Mouse (Mus musculus) kidney, embryonic 16.5 days (tissue): ENCODE data around the gene Spag8. TPM values are rescaled to one million over a fixed set of nuclear protein-coding genes. Genes with fewer than 3 reads are reported as not detected.
A peak's percentile ranks its signal among the peaks of the same experiment; 100 is the strongest.

Source experiments
- ATAC-seq: fragments of 200-750 bp; cut with Nextera tagmentation; 2 replicates; pipeline ENCODE4 v1.8.0; 2017; ENCODE audit warnings: moderate TSS enrichment; ENCODE audit not compliant: low FRiP score, low TSS enrichment
- H3K27ac ChIP-seq: fragments of 300-500 bp; sonication (generic); 2 replicates; pipeline ENCODE4 v1.5.1; 2014; ENCODE audit warnings: low read length
- H3K27me3 ChIP-seq: fragments of 300-500 bp; sonication (generic); 2 replicates; pipeline ENCODE4 v1.6.1; 2014; ENCODE audit warnings: low read length, control low read depth, mixed read lengths; ENCODE audit not compliant: insufficient read depth
- H3K36me3 ChIP-seq: fragments of 300-500 bp; sonication (generic); 2 replicates; pipeline ENCODE4 v1.6.1; 2014; ENCODE audit warnings: low read length, control low read depth, mixed read lengths; ENCODE audit not compliant: insufficient read depth
- H3K4me1 ChIP-seq: fragments of 300-500 bp; sonication (generic); 2 replicates; pipeline ENCODE4 v1.6.1; 2014; ENCODE audit warnings: low read length, control low read depth, mixed read lengths; ENCODE audit not compliant: insufficient read depth
- H3K4me2 ChIP-seq: fragments of 300-500 bp; sonication (generic); replicated peaks from 2 replicates; pipeline ENCODE4 v1.6.1; 2014; ENCODE audit warnings: low read depth, low read length
- H3K4me3 ChIP-seq: fragments of 300-500 bp; sonication (generic); 2 replicates; pipeline ENCODE4 v1.5.1; 2014; ENCODE audit warnings: mild to moderate bottlenecking, low read length
- H3K9ac ChIP-seq: fragments of 300-500 bp; sonication (generic); replicated peaks from 2 replicates; pipeline ENCODE4 v1.6.1; 2014; ENCODE audit warnings: low read length
- H3K9me3 ChIP-seq: fragments of 300-500 bp; sonication (generic); 2 replicates; pipeline ENCODE4 v1.6.1; 2016; ENCODE audit warnings: low read length, control low read depth
- WGBS: fragments of 180-500 bp; shearing (Covaris S2); extraction: QIAGEN DNeasy Blood & Tissue Kit; methylation state at CpG from one replicate; pipeline ENCODE4 v1.1.7; 2014; 5-methylcytosine and 5-hydroxymethylcytosine counted together
- polyA plus RNA-seq: library from polyadenylated mRNA; unstranded; fragments of >200 nt; fragmentation: Nextera tagmentation; extraction: Ambion mirVana; gene quantifications from 2 replicates; pipeline ENCODE4 v1.2.1, GENCODE M21; 2015

The Spag8 gene
- polyA plus RNA-seq, 1 experiment from 2014 or later, result 1.4 TPM

DNA sequence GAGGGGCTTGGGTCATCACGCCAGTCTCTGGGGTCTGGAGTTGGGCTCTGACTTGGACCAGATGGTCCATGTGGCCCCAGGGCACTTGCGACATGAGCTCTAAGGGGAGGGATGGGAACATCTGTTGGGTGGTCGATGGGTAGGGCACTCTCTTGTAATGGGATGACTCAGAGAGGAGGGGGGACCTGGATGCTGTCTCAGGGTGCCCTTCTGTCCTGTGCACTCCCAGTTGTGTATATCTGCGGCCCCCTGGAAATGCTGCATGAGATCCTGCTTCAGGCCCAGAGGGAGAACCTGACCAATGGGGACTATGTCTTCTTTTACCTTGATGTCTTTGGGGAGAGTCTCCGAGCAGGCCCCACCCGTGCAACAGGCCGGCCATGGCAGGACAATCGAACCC is 20.1 kb downstream of the Spag8 start:
- peaks cover 22% of the 10 kb centered on the region for H3K4me1 ChIP-seq
- H3K9me3 ChIP-seq, result no peaks in the 10 kb centered on the region
- WGBS, result 71% methylated on average over 8 of the region's 8 CpGs
- H3K27ac ChIP-seq, result no peak overlapping the region
- no peak overlapping the region for H3K4me3 ChIP-seq
- H3K27me3 ChIP-seq, result no peaks in the 10 kb centered on the region
- no peaks in the 10 kb centered on the region for H3K36me3 ChIP-seq
- ATAC-seq, result no peak
- no peak overlapping the region for H3K9ac ChIP-seq
- no peak overlapping the region for H3K4me2 ChIP-seq

DNA sequence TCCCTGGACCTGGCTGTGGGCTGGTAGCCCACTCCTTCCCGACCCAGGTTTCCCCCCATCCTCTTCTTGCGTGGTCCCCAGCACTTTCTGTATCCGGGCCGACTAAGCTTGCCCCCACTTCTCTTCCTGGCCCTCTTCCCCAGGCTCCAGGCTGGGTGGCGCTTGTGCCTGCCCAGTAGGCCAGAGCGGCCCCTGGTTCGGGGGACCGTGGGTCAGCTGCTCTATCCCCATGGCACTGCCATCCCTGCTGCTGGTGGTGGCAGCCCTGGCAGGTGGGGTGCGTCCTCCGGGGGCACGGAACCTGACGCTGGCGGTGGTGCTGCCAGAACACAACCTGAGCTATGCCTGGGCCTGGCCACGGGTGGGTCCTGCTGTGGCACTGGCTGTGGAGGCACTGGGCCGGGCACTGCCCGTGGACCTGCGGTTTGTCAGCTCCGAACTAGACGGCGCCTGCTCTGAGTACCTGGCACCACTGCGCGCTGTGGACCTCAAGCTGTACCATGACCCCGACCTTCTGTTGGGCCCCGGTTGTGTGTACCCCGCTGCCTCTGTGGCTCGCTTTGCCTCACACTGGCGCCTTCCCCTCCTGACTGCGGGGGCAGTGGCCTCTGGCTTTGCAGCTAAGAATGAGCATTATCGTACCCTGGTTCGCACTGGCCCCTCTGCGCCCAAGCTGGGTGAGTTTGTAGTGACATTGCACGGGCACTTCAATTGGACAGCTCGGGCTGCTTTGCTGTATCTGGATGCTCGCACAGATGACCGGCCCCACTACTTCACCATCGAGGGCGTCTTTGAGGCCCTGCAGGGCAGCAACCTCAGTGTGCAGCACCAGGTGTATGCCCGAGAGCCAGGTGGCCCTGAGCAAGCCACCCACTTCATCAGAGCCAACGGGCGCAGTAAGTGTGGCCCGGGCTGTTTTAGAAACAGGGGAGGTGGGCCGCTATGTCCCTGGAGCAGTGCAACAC is 21.2 kb downstream of the Spag8 start:
- Histone ChIP-seq H3K9me3 (no peaks in the 10 kb centered on the region), H3K27me3 (no peaks in the 10 kb centered on the region), H3K4me1 (peaks cover 22% of the 10 kb centered on the region), H3K27ac (peak overlapping the region; percentile 57; the same call in 1 of the 2 replicates), H3K4me3 (peak overlapping the region; percentile 67), H3K4me2 (peak overlapping the region; percentile 91), H3K9ac (peak overlapping the region; percentile 84), H3K36me3 (no peaks in the 10 kb centered on the region)
- 43% methylated on average over 42 of the region's 42 CpGs for whole genome bisulfite sequencing
- peak; percentile 28; the same call in 1 of the 2 replicates for ATAC-seq

DNA sequence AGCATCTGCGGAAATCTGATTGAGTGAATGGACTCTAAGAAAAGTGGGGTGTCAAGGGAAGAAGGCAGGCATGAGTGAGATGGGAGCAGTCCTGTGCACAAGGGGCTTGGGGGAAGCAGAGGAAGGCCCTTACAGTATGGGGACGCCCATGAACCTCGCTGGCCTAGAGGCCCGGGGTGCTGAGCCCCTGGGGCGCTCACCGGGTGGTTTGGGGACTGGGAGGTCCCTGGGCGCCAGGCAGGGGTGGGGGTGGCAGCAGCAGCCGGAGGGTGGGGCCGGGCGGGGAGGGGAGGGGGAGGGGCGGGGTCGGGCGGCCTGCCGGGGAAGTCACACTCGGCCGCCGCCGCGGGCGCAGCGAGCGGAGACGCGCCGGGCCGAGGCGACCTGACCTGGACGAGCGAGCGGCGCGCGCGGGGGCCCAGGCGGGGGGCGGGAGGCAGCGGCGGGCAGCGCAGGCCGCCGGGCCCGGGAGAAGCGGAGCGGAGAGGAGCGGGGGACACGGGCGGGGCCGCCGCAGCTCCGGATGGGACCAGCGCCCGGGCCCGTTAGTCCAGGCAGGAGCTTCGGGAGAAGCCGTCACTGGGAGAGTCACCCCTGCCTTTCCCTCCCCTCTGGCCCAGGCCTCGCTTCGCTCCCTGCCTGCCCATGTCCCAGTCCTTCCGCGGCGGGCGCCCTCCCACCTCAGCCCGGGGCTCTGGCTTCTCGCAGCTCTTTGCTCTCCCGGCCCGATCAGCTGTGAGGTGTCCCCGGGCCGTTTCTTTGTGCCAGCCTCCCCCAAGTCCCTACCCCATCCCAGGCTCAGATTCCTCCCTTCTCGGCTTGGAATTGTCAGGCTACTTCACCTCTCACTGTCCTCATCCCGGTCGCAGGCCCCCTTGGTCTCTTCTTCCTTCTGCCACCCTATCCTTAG is 22.1 kb downstream of the Spag8 start, which contains the start of gene Npr2:
Npr2 (plus strand) TSS at position 890 of the 910 bp plus-strand sequence.
- Histone ChIP-seq H3K4me3 (peak within 1 kb of the TSS; percentile 67), H3K27ac (peak within 1 kb of the TSS; percentile 57; the same call in 1 of the 2 replicates), H3K27me3 (no peaks in the 10 kb centered on the region), H3K9ac (peak within 1 kb of the TSS; percentile 84), H3K36me3 (no peaks in the 10 kb centered on the region), H3K9me3 (peaks cover 4% of the 10 kb centered on the region), H3K4me2 (peak within 1 kb of the TSS; percentile 91), H3K4me1 (peaks cover 22% of the 10 kb centered on the region)
- 1% methylated on average over 55 of the region's 70 CpGs for WGBS
- ATAC-seq, result peak; percentile 69

DNA sequence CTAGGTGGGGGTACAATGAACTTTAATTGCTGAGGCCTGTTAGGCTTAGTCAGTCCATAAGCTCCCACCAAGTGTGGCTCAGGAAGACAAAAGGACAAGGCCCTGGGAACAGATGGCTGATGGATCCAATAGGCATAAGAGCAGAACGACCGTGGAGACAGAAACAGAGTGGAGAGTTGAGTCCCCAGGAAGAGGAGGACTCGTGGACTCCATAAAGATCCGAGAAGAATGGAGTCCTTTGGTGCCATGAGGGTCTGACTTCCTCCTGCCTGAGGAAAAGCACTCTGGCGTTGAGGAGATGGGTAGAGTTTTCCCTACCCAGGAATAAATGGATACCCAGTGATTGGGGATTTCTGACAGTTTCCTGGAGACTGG is 22.7 kb downstream of the Spag8 start:
- WGBS, result 23% methylated on average over 5 of the region's 5 CpGs

DNA sequence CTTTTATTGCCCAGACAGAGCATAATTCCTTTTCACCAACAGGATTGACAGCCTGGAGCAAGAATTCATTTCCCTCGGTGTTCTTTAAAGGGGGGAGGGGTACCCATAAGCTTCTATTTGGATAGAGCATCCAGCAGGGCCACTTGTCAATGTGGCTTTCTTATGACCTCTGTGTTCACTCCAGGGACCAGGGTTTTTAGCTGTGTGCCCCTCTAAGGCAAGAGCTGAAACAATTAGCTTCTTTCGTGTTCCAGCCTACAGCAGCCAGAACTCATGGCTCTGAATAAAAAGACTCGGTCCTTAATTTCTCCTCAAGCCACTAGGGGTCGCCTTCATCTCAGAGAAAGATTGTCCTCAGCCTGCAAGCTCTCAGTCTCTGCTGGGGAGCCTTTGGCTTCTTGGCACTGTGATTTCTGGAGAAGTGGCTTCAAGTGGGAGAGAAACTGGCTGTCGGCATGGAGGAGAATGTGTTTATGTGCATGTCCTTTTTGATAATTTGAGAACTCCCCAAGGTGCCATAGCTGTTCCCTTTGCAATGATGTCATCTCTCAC is 23.3 kb downstream of the Spag8 start:
- H3K9ac ChIP-seq, result no peak overlapping the region
- H3K9me3 ChIP-seq, result peaks cover 15% of the 10 kb centered on the region
- H3K4me3 ChIP-seq, result no peak overlapping the region
- H3K4me1 ChIP-seq, result peaks cover 22% of the 10 kb centered on the region
- peak; percentile 81 for ATAC-seq
- no peaks in the 10 kb centered on the region for H3K36me3 ChIP-seq
- no peak overlapping the region for H3K4me2 ChIP-seq
- no peak overlapping the region for H3K27ac ChIP-seq
- 5% methylated on average over 5 of the region's 5 CpGs for WGBS
- no peaks in the 10 kb centered on the region for H3K27me3 ChIP-seq

More for the DNA sequence above, 22.7 kb downstream of the Spag8 start:
- no peaks in the 10 kb centered on the region for H3K27me3 ChIP-seq
- no peak for ATAC-seq
- peaks cover 22% of the 10 kb centered on the region for H3K4me1 ChIP-seq
- peak overlapping the region; percentile 91 for H3K4me2 ChIP-seq
- H3K9me3 ChIP-seq, result peaks cover 9% of the 10 kb centered on the region
- H3K9ac ChIP-seq, result no peak overlapping the region
- no peaks in the 10 kb centered on the region for H3K36me3 ChIP-seq
- peak overlapping the region; percentile 4; the same call in 1 of the 2 replicates for H3K27ac ChIP-seq
- H3K4me3 ChIP-seq, result peak overlapping the region; percentile 67

DNA sequence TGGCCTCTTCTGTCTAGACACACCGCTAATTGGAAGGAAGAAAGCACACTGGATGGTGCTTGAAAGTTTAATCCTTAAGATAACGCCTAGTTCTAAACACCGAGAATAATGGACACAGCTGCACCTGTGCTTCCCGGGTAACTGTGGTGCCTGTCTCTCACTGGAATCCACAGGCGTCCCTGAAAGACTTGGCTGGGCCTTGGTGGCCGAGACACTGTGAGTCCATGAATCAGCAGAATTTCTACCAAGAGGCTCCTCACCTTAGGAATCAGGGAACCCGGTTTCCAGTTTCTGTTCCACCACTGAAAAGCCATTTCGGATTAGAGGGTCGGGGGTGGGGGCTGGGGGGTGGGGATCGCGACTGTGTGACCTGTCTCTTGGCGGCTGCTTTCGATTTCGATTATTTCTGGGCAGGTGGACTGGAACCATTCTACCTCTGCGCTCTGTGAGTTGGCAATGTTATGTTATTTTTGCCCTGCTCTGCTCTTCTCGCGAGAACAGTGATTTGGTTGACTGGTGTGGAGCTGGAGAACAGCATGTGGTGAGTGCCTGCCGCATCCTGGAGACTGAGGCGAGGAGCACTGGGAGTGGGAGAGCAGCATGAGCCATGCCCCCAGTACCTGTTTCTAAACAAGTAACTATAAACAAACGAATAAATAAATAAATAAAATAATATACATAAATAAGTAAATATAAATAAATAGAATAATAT is 24.1 kb downstream of the Spag8 start:
- no peak overlapping the region for H3K27ac ChIP-seq

DNA sequence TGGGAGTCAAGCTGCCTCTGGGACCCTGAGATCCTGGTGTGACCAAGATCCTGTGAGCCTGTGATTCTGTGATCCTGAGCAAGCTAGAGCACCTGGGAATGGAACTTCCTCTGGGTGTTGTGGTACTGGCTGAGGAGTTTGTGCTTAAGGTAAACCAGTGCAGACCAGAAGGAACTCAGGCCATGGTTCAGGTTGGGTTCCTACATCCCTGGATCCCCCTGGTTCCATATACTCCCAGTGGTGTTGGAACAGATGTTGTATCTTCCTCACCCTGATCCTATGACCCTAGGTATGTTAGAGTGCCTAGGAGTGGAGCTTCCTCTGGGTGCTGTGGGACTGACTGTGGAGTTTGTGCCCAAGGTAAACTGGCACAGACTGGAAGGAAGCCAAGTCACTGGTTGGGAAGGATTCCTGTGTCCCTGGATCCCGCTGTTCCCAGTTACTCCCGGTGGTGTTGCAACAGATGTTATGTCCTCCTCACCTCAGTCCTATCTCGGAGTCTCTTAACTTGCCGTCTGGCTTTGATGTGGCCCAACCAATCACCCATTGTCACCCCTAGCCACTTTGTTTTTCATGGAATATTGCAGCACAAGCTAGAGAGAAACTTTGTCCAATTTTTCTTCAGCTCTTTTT is 33.1 kb downstream of the Spag8 start:
- Histone ChIP-seq H3K4me1 (no peaks in the 10 kb centered on the region), H3K36me3 (no peaks in the 10 kb centered on the region), H3K27me3 (no peaks in the 10 kb centered on the region), H3K9ac (no peak overlapping the region), H3K9me3 (peaks cover 8% of the 10 kb centered on the region), H3K27ac (no peak overlapping the region), H3K4me3 (no peak overlapping the region), H3K4me2 (no peak overlapping the region)
- WGBS, result 64% methylated on average over 4 of the region's 4 CpGs
- ATAC-seq, result no peak

More for the DNA sequence above, 24.1 kb downstream of the Spag8 start:
- no peak overlapping the region for H3K4me2 ChIP-seq
- peaks cover 22% of the 10 kb centered on the region for H3K9me3 ChIP-seq
- WGBS, result 48% methylated on average over 20 of the region's 20 CpGs
- no peak overlapping the region for H3K4me3 ChIP-seq
- peaks cover 22% of the 10 kb centered on the region for H3K4me1 ChIP-seq
- no peaks in the 10 kb centered on the region for H3K36me3 ChIP-seq
- H3K9ac ChIP-seq, result no peak overlapping the region
- H3K27me3 ChIP-seq, result no peaks in the 10 kb centered on the region
- no peak for ATAC-seq

DNA sequence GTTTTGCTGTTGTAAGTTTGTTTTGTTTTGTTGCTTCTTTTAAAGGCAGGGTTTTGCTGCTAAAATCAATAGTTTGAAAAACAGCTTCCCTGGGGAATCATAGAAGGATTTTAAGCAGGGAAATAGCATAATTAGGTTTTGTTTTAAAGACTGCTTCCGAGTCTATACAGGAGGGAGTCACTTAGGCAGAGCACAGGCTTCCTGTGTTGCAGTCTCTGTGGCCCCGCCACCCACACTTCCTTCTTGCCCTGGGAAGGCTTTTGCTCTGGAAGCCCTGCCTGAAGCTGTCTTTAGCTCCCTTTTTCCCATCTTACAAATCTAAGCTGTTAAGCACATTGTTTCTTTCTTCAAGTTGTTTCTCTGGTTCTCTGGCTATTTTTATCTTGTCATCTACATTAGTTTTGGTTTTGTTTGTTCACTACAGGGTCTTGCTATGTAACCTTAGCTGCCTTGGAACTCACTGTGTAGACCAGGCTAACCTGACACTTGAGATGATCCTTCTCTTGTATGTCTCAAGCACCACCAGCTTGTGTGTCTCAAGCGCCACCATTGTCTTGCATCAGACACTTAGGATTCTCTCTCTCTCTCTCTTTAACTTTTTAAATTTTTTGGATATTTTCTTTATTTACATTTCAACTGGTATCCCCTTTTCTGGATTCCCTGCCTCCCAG is 40.2 kb downstream of the Spag8 start:
- Histone ChIP-seq H3K36me3 (no peaks in the 10 kb centered on the region), H3K4me2 (no peak overlapping the region), H3K9me3 (no peaks in the 10 kb centered on the region), H3K9ac (no peak overlapping the region), H3K4me1 (no peaks in the 10 kb centered on the region), H3K27me3 (no peaks in the 10 kb centered on the region), H3K4me3 (no peak overlapping the region), H3K27ac (no peak overlapping the region)
- WGBS, result 64% methylated on average over 3 of the region's 3 CpGs
- no peak for ATAC-seq
